Mouse (Mus musculus): ENCODE data around the gene G2e3. TPM values are rescaled to one million over a fixed set of nuclear protein-coding genes. Genes with fewer than 3 reads are reported as not detected.

G2e3 gene
- polyA plus RNA-seq, 1 experiment from 2014 or later: 12.6 TPM

- peaks cover 23% of the 10 kb centered on the region for H3K36me3 ChIP-seq (ENCODE audit: control insufficient read depth, insufficient read depth, low read length)
- 100% methylated on average over 3 of the region's 3 CpGs for WGBS
These were observed 20.6 kb downstream of the G2e3 start for GRCm38 (mm10) chr12:51368504-51368903.

GRCm38 (mm10) chr12:51377003-51377887 lies 29.4 kb downstream of the G2e3 start, which contains the start of gene Scfd1:
TSS of gene Scfd1 (plus strand) at chr12:51377510.
- H3K9me3 ChIP-seq (ENCODE audit: control insufficient read depth, low read length): no peaks in the 10 kb centered on the region
- peak; percentile 100 for ATAC-seq
- peak within 1 kb of the TSS; percentile 85 for H3K9ac ChIP-seq (ENCODE audit: low read depth, low read length)
- peak within 1 kb of the TSS; percentile 69 for H3K4me3 ChIP-seq (ENCODE audit: low read length)
- H3K4me2 ChIP-seq (ENCODE audit: low read length): peak within 1 kb of the TSS; percentile 82
- H3K27me3 ChIP-seq (replicated peaks; ENCODE audit: control insufficient read depth, insufficient read depth, low read length): no peaks in the 10 kb centered on the region
- 1% methylated on average over 34 of the region's 34 CpGs for WGBS
- peak within 1 kb of the TSS; percentile 84 for H3K27ac ChIP-seq (ENCODE audit: low read depth, low read length)
- peaks cover 5% of the 10 kb centered on the region for H3K36me3 ChIP-seq (ENCODE audit: control insufficient read depth, insufficient read depth, low read length)
- H3K4me1 ChIP-seq (ENCODE audit: control insufficient read depth, insufficient read depth, low read depth, low read length): no peaks in the 10 kb centered on the region; the same call in 1 of the 2 replicates

More at GRCm38 (mm10) chr12:51368504-51368903, 20.6 kb downstream of the G2e3 start:
- Histone ChIP-seq H3K4me2 (ENCODE audit: low read length) (no peak overlapping the region), H3K27ac (ENCODE audit: low read depth, low read length) (no peak overlapping the region), H3K27me3 (replicated peaks; ENCODE audit: control insufficient read depth, insufficient read depth, low read length) (no peaks in the 10 kb centered on the region), H3K4me3 (ENCODE audit: low read length) (no peak overlapping the region), H3K9ac (ENCODE audit: low read depth, low read length) (no peak overlapping the region), H3K4me1 (ENCODE audit: control insufficient read depth, insufficient read depth, low read depth, low read length) (no peaks in the 10 kb centered on the region), H3K9me3 (ENCODE audit: control insufficient read depth, low read length) (no peaks in the 10 kb centered on the region)
- ATAC-seq: no peak

GRCm38 (mm10) chr12:51377888-51378190 lies 30.0 kb downstream of the G2e3 start:
- no peaks in the 10 kb centered on the region for H3K36me3 ChIP-seq (ENCODE audit: control insufficient read depth, insufficient read depth, low read length)
- peak overlapping the region; percentile 84 for H3K27ac ChIP-seq (ENCODE audit: low read depth, low read length)
- peak overlapping the region; percentile 82 for H3K4me2 ChIP-seq (ENCODE audit: low read length)
- 21% methylated on average over 6 of the region's 6 CpGs for WGBS
- no peaks in the 10 kb centered on the region for H3K27me3 ChIP-seq (replicated peaks; ENCODE audit: control insufficient read depth, insufficient read depth, low read length)
- ATAC-seq: no peak
- H3K9me3 ChIP-seq (ENCODE audit: control insufficient read depth, low read length): no peaks in the 10 kb centered on the region
- peak overlapping the region; percentile 69 for H3K4me3 ChIP-seq (ENCODE audit: low read length)
- H3K4me1 ChIP-seq (ENCODE audit: control insufficient read depth, insufficient read depth, low read depth, low read length): no peaks in the 10 kb centered on the region; the same call in 1 of the 2 replicates
- H3K9ac ChIP-seq (ENCODE audit: low read depth, low read length): peak overlapping the region; percentile 85

- H3K4me3 ChIP-seq (ENCODE audit: low read length): no peak overlapping the region
- H3K36me3 ChIP-seq (ENCODE audit: control insufficient read depth, insufficient read depth, low read length): peaks cover 18% of the 10 kb centered on the region
- H3K4me1 ChIP-seq (ENCODE audit: control insufficient read depth, insufficient read depth, low read depth, low read length): no peaks in the 10 kb centered on the region
- no peaks in the 10 kb centered on the region for H3K27me3 ChIP-seq (replicated peaks; ENCODE audit: control insufficient read depth, insufficient read depth, low read length)
- H3K9ac ChIP-seq (ENCODE audit: low read depth, low read length): no peak overlapping the region
- 97% methylated on average over 6 of the region's 6 CpGs for WGBS
- H3K27ac ChIP-seq (ENCODE audit: low read depth, low read length): no peak overlapping the region
- H3K9me3 ChIP-seq (ENCODE audit: control insufficient read depth, low read length): no peaks in the 10 kb centered on the region
- no peak overlapping the region for H3K4me2 ChIP-seq (ENCODE audit: low read length)
- ATAC-seq: no peak
These were observed 52.0 kb downstream of the G2e3 start for GRCm38 (mm10) chr12:51399871-51400270.

- WGBS: 65% methylated on average over 5 of the region's 5 CpGs
- Histone ChIP-seq H3K4me1 (ENCODE audit: control insufficient read depth, insufficient read depth, low read depth, low read length) (no peaks in the 10 kb centered on the region), H3K9ac (ENCODE audit: low read depth, low read length) (no peak overlapping the region), H3K9me3 (ENCODE audit: control insufficient read depth, low read length) (no peaks in the 10 kb centered on the region), H3K36me3 (ENCODE audit: control insufficient read depth, insufficient read depth, low read length) (peaks cover 10% of the 10 kb centered on the region), H3K27me3 (replicated peaks; ENCODE audit: control insufficient read depth, insufficient read depth, low read length) (no peaks in the 10 kb centered on the region), H3K4me3 (ENCODE audit: low read length) (no peak overlapping the region), H3K4me2 (ENCODE audit: low read length) (no peak overlapping the region), H3K27ac (ENCODE audit: low read depth, low read length) (no peak overlapping the region)
- no peak for ATAC-seq
These were observed 54.3 kb downstream of the G2e3 start for GRCm38 (mm10) chr12:51402060-51402698.

- WGBS: 66% methylated on average over 4 of the region's 4 CpGs
- Histone ChIP-seq H3K36me3 (ENCODE audit: control insufficient read depth, insufficient read depth, low read length) (peaks cover 13% of the 10 kb centered on the region), H3K27me3 (replicated peaks; ENCODE audit: control insufficient read depth, insufficient read depth, low read length) (no peaks in the 10 kb centered on the region), H3K4me3 (ENCODE audit: low read length) (no peak overlapping the region), H3K9ac (ENCODE audit: low read depth, low read length) (no peak overlapping the region), H3K27ac (ENCODE audit: low read depth, low read length) (no peak overlapping the region), H3K9me3 (ENCODE audit: control insufficient read depth, low read length) (no peaks in the 10 kb centered on the region), H3K4me2 (ENCODE audit: low read length) (no peak overlapping the region), H3K4me1 (ENCODE audit: control insufficient read depth, insufficient read depth, low read depth, low read length) (no peaks in the 10 kb centered on the region)
- no peak for ATAC-seq
These were observed 56.2 kb downstream of the G2e3 start for GRCm38 (mm10) chr12:51403987-51404586.

- 94% methylated on average over 4 of the region's 4 CpGs for WGBS
- H3K9me3 ChIP-seq (ENCODE audit: control insufficient read depth, low read length): no peaks in the 10 kb centered on the region
- no peak overlapping the region for H3K9ac ChIP-seq (ENCODE audit: low read depth, low read length)
- H3K4me1 ChIP-seq (ENCODE audit: control insufficient read depth, insufficient read depth, low read depth, low read length): no peaks in the 10 kb centered on the region
- no peak overlapping the region for H3K4me2 ChIP-seq (ENCODE audit: low read length)
- H3K36me3 ChIP-seq (ENCODE audit: control insufficient read depth, insufficient read depth, low read length): peaks cover 16% of the 10 kb centered on the region
- ATAC-seq: no peak
- H3K4me3 ChIP-seq (ENCODE audit: low read length): no peak overlapping the region
- no peak overlapping the region for H3K27ac ChIP-seq (ENCODE audit: low read depth, low read length)
- no peaks in the 10 kb centered on the region for H3K27me3 ChIP-seq (replicated peaks; ENCODE audit: control insufficient read depth, insufficient read depth, low read length)
These were observed 63.5 kb downstream of the G2e3 start for GRCm38 (mm10) chr12:51411362-51411761.

Data from hindbrain, embryonic 16.5 days (tissue).